Mouse (Mus musculus): ENCODE data around the gene Glmn.

The Glmn gene

DNA sequence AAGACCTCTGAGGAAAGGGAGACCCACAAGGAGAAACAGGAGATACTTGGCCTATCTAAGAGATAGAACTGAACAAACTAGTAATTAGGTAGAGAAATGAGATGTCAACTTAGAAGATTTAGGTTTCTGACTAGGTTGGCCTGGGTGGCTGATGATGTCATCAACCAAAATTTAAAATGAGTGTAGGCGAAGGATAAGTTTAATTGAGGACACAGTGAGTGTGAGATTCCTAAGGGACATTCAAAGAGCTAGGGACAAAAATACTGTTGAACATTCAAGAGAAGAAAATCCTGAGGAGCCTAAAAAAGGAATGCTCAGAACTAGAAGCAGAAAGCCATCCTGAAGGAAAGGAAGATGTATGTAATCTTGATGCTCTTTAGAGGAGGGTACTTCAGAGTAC, 81.6 kb downstream of the Glmn start:
- no peak for DNase-seq (ENCODE audit: low spot score)

DNA sequence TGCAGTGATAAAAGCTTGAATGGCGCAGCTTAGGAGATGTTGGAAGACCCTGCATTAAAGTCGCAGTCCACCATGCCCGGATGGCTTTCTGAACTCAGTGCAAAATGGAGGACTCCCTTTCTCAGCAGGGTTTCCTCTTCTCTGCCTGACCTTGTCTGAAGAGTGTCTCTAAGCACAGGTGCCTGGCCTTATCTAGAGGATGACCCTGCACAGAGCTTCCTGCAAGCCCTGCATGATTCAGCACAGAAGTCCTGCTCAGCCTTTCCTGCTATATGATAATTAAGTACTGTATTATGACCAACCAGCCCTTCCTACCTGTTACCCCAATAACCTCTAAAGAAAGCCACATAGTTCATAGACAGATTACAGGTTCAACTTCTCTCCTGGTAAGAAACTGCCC, 82.2 kb downstream of the Glmn start:
- no peak for DNase-seq (ENCODE audit: low spot score)

DNA sequence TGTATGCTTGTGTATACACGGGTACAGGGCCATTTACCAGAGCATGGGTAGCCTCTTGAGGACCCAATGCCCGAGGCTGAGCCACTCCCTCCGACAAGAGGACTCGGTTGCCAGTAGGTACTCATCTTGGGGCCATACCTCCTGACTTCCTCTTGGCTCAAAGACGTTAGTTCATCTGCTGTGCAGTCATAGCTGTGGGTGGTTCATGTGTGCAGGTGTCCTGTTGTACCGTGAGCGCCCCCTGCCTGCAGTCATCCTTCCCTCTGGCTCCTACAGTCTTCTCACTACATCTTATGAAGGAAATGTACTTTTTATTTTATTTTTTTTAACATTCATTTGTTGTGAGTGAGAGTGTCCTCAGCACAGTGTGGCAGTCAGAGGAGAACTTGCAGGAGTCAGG, 84.1 kb downstream of the Glmn start:
- DNase-seq (ENCODE audit: low spot score), result no peak

DNA sequence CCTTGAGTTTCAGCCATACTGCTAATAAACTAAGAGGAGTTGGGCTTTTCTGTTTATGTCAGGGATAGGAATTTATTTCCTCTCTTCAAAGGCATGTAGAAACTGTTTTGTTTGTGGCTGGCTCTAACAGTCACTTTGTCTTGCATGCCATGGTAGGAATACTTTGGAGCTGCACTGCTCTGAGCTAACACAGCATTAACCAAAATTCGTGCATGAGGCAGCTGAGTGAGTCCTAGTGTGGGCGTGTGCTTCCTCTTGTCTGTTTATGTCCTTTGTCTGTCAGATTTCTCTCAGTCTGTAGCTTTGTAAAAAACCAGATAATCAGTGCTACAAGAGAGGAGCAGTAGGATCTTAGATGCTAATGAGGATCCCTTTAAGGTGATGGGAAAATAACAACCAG, 86.4 kb downstream of the Glmn start:
- no peak for DNase-seq (ENCODE audit: low spot score)

DNA sequence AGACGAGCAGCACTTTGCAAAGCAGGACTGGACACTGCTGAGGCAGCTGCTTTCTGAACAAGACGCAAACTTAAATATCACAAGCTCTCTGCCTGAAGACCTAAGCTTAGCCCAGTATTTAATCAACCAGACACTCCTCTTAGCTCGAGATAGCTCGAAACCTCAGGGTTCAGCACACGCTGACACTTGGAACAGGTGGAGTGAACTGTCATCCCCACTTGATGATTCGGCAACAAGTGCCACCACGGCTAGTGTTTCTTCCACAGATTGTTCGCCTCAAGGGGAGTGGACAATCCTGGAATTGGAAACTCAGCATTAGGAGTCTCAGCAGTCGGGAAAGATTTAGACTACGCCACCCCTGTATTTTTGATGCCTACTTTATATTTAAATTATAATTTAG, 87.2 kb downstream of the Glmn start:
- DNase-seq (ENCODE audit: low spot score), result no peak

DNA sequence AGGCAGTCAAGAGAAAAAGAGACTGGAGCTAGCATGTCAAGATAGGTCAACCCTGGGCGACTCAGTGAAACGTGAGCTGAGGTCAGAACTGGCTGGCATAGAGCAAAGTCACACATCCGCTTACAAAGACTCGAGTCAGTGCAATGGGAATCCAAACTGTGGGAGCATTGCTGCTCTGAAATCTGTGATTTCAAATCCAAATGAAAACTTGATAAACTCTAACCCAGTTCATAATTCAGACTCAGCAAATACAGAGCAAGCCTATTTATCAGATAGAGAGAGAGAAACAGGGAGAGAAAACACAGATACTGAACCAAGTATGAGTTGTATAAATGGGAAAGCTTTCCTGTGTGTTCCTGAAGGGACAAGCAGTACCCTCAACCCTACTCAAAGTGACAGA, 90.4 kb downstream of the Glmn start, which contains the start of gene Gm42669:
Gene Gm42669 (plus strand): TSS at position 301 of the 400 bp plus-strand sequence.
- DNase-seq (ENCODE audit: low spot score), result no peak

DNA sequence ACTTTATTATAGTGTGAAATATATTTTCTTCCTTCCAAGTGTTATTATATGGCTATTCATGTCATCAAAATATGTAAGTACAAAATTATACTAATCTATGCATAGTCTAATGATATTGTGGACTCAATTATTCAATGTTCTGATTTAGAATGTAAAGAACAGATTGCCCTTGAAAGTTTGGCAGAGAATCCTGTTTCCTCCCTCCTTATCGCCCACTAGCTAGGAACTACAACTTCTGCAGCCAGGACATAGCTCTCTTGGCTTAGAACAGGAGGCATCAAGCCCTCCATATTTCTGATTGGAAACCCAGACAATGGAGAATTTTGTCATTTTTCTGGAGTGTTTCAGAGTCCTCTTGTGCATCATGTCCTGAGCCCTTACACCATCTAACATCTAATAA, 96.9 kb downstream of the Glmn start:
- DNase-seq (ENCODE audit: low spot score), result no peak

DNA sequence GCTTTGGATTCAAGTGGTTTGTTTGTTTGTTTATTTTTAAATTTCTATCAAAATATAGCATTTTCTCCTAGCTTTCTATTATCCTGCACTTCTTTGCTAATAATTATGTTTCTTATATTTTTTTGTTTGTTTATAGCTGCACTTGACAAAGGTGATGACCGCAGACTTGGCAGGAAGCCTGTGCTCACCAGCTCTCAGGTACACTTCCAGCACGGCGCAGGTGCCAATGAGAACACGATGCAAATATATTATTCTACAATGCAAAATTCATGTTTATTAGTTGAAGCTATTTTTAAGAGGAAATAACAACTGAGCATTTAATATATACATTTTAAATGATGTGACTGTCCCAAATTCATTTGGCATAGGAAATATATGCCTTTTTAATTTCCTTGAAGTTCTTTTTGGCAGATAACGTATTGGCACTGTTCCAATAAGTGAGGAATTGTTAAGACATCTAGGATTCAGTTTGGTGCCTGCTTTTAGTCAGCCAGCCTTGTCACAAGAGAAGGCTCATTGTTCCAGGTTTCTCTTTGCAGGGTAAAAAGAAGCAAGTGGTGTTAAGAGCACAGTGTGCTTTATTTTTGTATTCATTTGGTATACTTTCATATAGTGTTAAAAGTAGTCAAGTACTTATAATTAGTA, 97.7 kb downstream of the Glmn start:
- no peak for DNase-seq (ENCODE audit: low spot score)
